Comparison of ENCODE assay signal across 8 mouse cellular contexts in genomic region chr5:129778348-129778995, GRCm38 (mm10). TPM values are rescaled to one million over a fixed set of nuclear protein-coding genes. Genes with fewer than 3 reads are reported as not detected.
DNase-seq lines count a peak whose midpoint lies in the region; ATAC-seq and TF ChIP-seq lines count a peak whose summit lies in the region.

No protein-coding gene starts in this region.

- H3K4me2 ChIP-seq in lung, embryonic 14.5 days: peak overlapping the region; percentile 88
- peak overlapping the region; percentile 84 for H3K4me2 ChIP-seq in embryonic facial prominence, embryonic 12.5 days (replicated peaks)
- peak overlapping the region; percentile 87 for H3K4me2 ChIP-seq in limb, embryonic 11.5 days (ENCODE audit: low read depth, severe bottlenecking)

- no peaks in the 10 kb centered on the region for H3K36me3 ChIP-seq in lung, embryonic 14.5 days (ENCODE audit: insufficient read depth)
- H3K36me3 ChIP-seq in embryonic facial prominence, embryonic 12.5 days: no peaks in the 10 kb centered on the region
- H3K36me3 ChIP-seq in limb, embryonic 11.5 days (ENCODE audit: control insufficient read depth, insufficient read depth, low read length): no peaks in the 10 kb centered on the region

- peaks cover 7% of the 10 kb centered on the region for H3K4me1 ChIP-seq in lung, embryonic 14.5 days (ENCODE audit: insufficient read depth)
- 0 out of 2 replicates have a peak, but pooled peaks cover 3% of the 10 kb centered on the region for H3K4me1 ChIP-seq in embryonic facial prominence, embryonic 12.5 days
- 0 out of 2 replicates have a peak, but pooled peaks cover 6% of the 10 kb centered on the region for H3K4me1 ChIP-seq in limb, embryonic 11.5 days (ENCODE audit: control insufficient read depth, insufficient read depth, low read length)
- peaks cover 5% of the 10 kb centered on the region for H3K4me1 ChIP-seq in olfactory bulb, adult 2 months (ENCODE audit: control insufficient read depth, insufficient read depth, low read length)

- WGBS in lung, embryonic 14.5 days: 32% methylated on average over 11 of the region's 11 CpGs
- WGBS in embryonic facial prominence, embryonic 12.5 days: 35% methylated on average over 11 of the region's 11 CpGs
- WGBS in limb, embryonic 11.5 days: 41% methylated on average over 11 of the region's 11 CpGs
- 30% methylated on average over 11 of the region's 11 CpGs for WGBS in olfactory bulb, adult 2 months

- peak overlapping the region; percentile 54 for H3K4me3 ChIP-seq in lung, embryonic 14.5 days (ENCODE audit: low read depth, low read length)
- H3K4me3 ChIP-seq in embryonic facial prominence, embryonic 12.5 days: peak overlapping the region; percentile 56
- peak overlapping the region; percentile 56 for H3K4me3 ChIP-seq in limb, embryonic 11.5 days (ENCODE audit: low read depth, low read length)
- peak overlapping the region; percentile 67 for H3K4me3 ChIP-seq in olfactory bulb, adult 2 months (ENCODE audit: insufficient read depth, low read depth, low read length)

- DNase-seq in lung, embryonic 14.5 days: peak; percentile 5
- DNase-seq in lung, adult 18-20 months: no peak
- DNase-seq in limb, embryonic 11.5 days (ENCODE audit: low spot score): no peak
- no peak for DNase-seq in left cerebral cortex, postnatal 36 days (ENCODE audit: low spot score in 2 of 2)
- no peak for DNase-seq in layer of hippocampus, adult 11-12 months (ENCODE audit: low spot score)
- DNase-seq in retina, embryonic 14.5 days (ENCODE audit: low spot score): no peak

- peak overlapping the region; percentile 65 for H3K9ac ChIP-seq in lung, embryonic 14.5 days
- peak overlapping the region; percentile 64 for H3K9ac ChIP-seq in embryonic facial prominence, embryonic 12.5 days
- H3K9ac ChIP-seq in limb, embryonic 11.5 days (ENCODE audit: low read length): peak overlapping the region; percentile 62

- ATAC-seq in lung, embryonic 14.5 days (ENCODE audit: insufficient read depth): no peak; the same call in 1 of the 2 replicates
- no peak for ATAC-seq in embryonic facial prominence, embryonic 12.5 days (ENCODE audit: insufficient number of reproducible peaks, insufficient read depth, low FRiP score, low TSS enrichment)
- no peak for ATAC-seq in limb, embryonic 11.5 days (ENCODE audit: insufficient number of reproducible peaks, low FRiP score, low TSS enrichment, low read depth)

- no peaks in the 10 kb centered on the region for H3K9me3 ChIP-seq in lung, embryonic 14.5 days (ENCODE audit: low read depth, low read length)
- H3K9me3 ChIP-seq in embryonic facial prominence, embryonic 12.5 days: no peaks in the 10 kb centered on the region
- no peaks in the 10 kb centered on the region for H3K9me3 ChIP-seq in limb, embryonic 11.5 days (ENCODE audit: control insufficient read depth, low read length)

- no peaks in the 10 kb centered on the region for H3K27me3 ChIP-seq in lung, embryonic 14.5 days (ENCODE audit: insufficient read depth, low read length)
- no peaks in the 10 kb centered on the region for H3K27me3 ChIP-seq in embryonic facial prominence, embryonic 12.5 days
- no peaks in the 10 kb centered on the region for H3K27me3 ChIP-seq in limb, embryonic 11.5 days (ENCODE audit: control insufficient read depth, insufficient read depth, low read length)

- TF ChIP-seq POLR2A in olfactory bulb, adult 2 months (IDR thresholded peaks at IDR 0.05; ENCODE audit: insufficient read depth, low read depth, low read length): no peak

- H3K27ac ChIP-seq in lung, embryonic 14.5 days (ENCODE audit: low read depth): no peak overlapping the region
- no peak overlapping the region for H3K27ac ChIP-seq in embryonic facial prominence, embryonic 12.5 days
- H3K27ac ChIP-seq in limb, embryonic 11.5 days (replicated peaks; ENCODE audit: low read depth, low read length): no peak overlapping the region; the same call in 1 of the 2 replicates
- H3K27ac ChIP-seq in olfactory bulb, adult 2 months (ENCODE audit: insufficient read depth, low read depth, low read length): no peak overlapping the region

- no peak for TF ChIP-seq CTCF in lung, embryonic 14.5 days (IDR thresholded peaks at IDR 0.05; ENCODE audit: low read depth)
- TF ChIP-seq CTCF in olfactory bulb, adult 2 months (IDR thresholded peaks at IDR 0.05; ENCODE audit: insufficient read depth, low read depth, low read length): no peak

- intact Hi-C loops in left cerebral cortex, postnatal 36 days (cut with DNase I): no loop called here

RNA-seq across cellular contexts. Expression of gene Psph, which starts 8.8 kb away (rescaled TPM):
- polyA plus RNA-seq in lung, embryonic 14.5 days (2014; fragmentation: Nextera tagmentation; extraction: Ambion mirVana): 31.4 and 33.6 TPM in 2 replicates
- 30.0 and 31.7 TPM in 2 replicates for polyA plus RNA-seq in embryonic facial prominence, embryonic 12.5 days (2016; fragmentation: Nextera tagmentation; extraction: Ambion mirVana)
- 29.6 and 31.5 TPM in 2 replicates for polyA plus RNA-seq in limb, embryonic 11.5 days (2014; fragmentation: Nextera tagmentation; extraction: Ambion mirVana)
- polyA plus RNA-seq in olfactory bulb, adult 2 months (2012; ENCODE audit: insufficient read depth, insufficient read length, low replicate concordance, missing spikeins): not detected in 2 replicates
- 10 to 100 TPM; 21.6 to 23.2 TPM for total RNA-seq in left cerebral cortex, postnatal 36 days (2021)

RNA-seq across cellular contexts. Expression of gene Nipsnap2, which starts 53.6 kb away (rescaled TPM):
- 82.2 and 86.2 TPM in 2 replicates for polyA plus RNA-seq in lung, embryonic 14.5 days (2014; fragmentation: Nextera tagmentation; extraction: Ambion mirVana)
- 89.1 and 96.8 TPM in 2 replicates for polyA plus RNA-seq in embryonic facial prominence, embryonic 12.5 days (2016; fragmentation: Nextera tagmentation; extraction: Ambion mirVana)
- polyA plus RNA-seq in limb, embryonic 11.5 days (2014; fragmentation: Nextera tagmentation; extraction: Ambion mirVana): 79.4 and 87.9 TPM in 2 replicates
- polyA plus RNA-seq in olfactory bulb, adult 2 months (2012; ENCODE audit: insufficient read depth, insufficient read length, low replicate concordance, missing spikeins): not detected in 2 replicates
- 10 to 100 TPM; 78.8 to 80.8 TPM for total RNA-seq in left cerebral cortex, postnatal 36 days (2021)

Comparison
In these comparisons a context has a peak if more than half of its experiments do, and no peak if none do; other contexts are left out.
1. RNA of gene Psph, which starts 8.8 kb away (polyA plus RNA-seq): 30.0 to 31.7 TPM in embryonic facial prominence, embryonic 12.5 days, 29.6 to 31.5 TPM in limb, embryonic 11.5 days and 31.4 to 33.6 TPM in lung, embryonic 14.5 days; not detected in olfactory bulb, adult 2 months; every median in the first group is over 10 times any median in the second.
2. Peak in every context shown above with its lines, with median percentiles within 50 percentile points of each other: H3K4me2 ChIP-seq, H3K4me3 ChIP-seq and H3K9ac ChIP-seq.